28 mouse cellular contexts compared by ENCODE assay signal in genomic region chr8:99190643-99191042, GRCm38 (mm10).
"Had no signal": no experiment of that assay in that cellular context is flagged by ENCODE, and none has a peak within 500 bp of the region (broad histone marks: within the 10 kb centered on the region; RNA-seq: fewer than 3 reads in every experiment).

No protein-coding gene starts in this region.

- H3K4me1 ChIP-seq: limb, embryonic 10.5 days; limb, embryonic 12.5 days; limb, embryonic 13.5 days; limb, embryonic 15.5 days; liver, embryonic 12.5 days; liver, embryonic 13.5 days; liver, embryonic 15.5 days; lung, embryonic 15.5 days; megakaryocyte, embryonic 14.5 days; midbrain, embryonic 10.5 days; midbrain, embryonic 12.5 days; midbrain, embryonic 13.5 days; midbrain, embryonic 15.5 days; neural tube, embryonic 12.5 days had no signal

- H3K4me3 ChIP-seq: limb, embryonic 10.5 days; limb, embryonic 12.5 days; limb, embryonic 13.5 days; limb, embryonic 15.5 days; liver, embryonic 12.5 days; liver, embryonic 13.5 days; liver, embryonic 15.5 days; lung, embryonic 15.5 days; megakaryocyte, embryonic 14.5 days; midbrain, embryonic 10.5 days; midbrain, embryonic 12.5 days; midbrain, embryonic 13.5 days; midbrain, embryonic 15.5 days; myocyte; neural tube, embryonic 12.5 days had no signal

- H3K27ac ChIP-seq: limb, embryonic 10.5 days; limb, embryonic 12.5 days; limb, embryonic 13.5 days; limb, embryonic 15.5 days; liver, embryonic 12.5 days; liver, embryonic 13.5 days; liver, embryonic 14.5 days; liver, embryonic 15.5 days; lung, embryonic 15.5 days; macrophage; midbrain, embryonic 10.5 days; midbrain, embryonic 12.5 days; midbrain, embryonic 13.5 days; midbrain, embryonic 15.5 days; neural tube, embryonic 12.5 days had no signal

- H3K36me3 ChIP-seq: limb, embryonic 10.5 days; limb, embryonic 12.5 days; limb, embryonic 13.5 days; limb, embryonic 15.5 days; liver, embryonic 12.5 days; liver, embryonic 13.5 days; liver, embryonic 15.5 days; lung, embryonic 15.5 days; midbrain, embryonic 10.5 days; midbrain, embryonic 12.5 days; midbrain, embryonic 15.5 days; neural tube, embryonic 12.5 days had no signal

- H3K9me3 ChIP-seq: limb, embryonic 10.5 days; limb, embryonic 12.5 days; limb, embryonic 13.5 days; limb, embryonic 15.5 days; liver, embryonic 12.5 days; liver, embryonic 13.5 days; liver, embryonic 15.5 days; lung, embryonic 15.5 days; midbrain, embryonic 10.5 days; midbrain, embryonic 12.5 days; midbrain, embryonic 13.5 days; midbrain, embryonic 15.5 days; neural tube, embryonic 12.5 days had no signal

- H3K9ac ChIP-seq: limb, embryonic 12.5 days; limb, embryonic 13.5 days; limb, embryonic 15.5 days; liver, embryonic 12.5 days; liver, embryonic 13.5 days; liver, embryonic 14.5 days; liver, embryonic 15.5 days; liver, postnatal 0 days; lung, embryonic 14.5 days; lung, embryonic 15.5 days; midbrain, embryonic 12.5 days; midbrain, embryonic 13.5 days; midbrain, embryonic 15.5 days; neural tube, embryonic 12.5 days had no signal

- H3K27me3 ChIP-seq: limb, embryonic 12.5 days; limb, embryonic 13.5 days; limb, embryonic 15.5 days; liver, embryonic 12.5 days; liver, embryonic 13.5 days; liver, embryonic 15.5 days; lung, embryonic 15.5 days; megakaryocyte, embryonic 14.5 days; midbrain, embryonic 12.5 days; midbrain, embryonic 13.5 days; midbrain, embryonic 15.5 days; neural tube, embryonic 12.5 days had no signal

- DNase-seq: left cerebral cortex, postnatal 4 days; liver; liver, embryonic 13.5 days; liver, postnatal 0 days; lung, adult 18-20 months; lung, adult 2 months; lung, embryonic 14.5 days; lung, postnatal 10 days; lung, postnatal 14 days; lung, postnatal 36 days; lung, postnatal 4 days; midbrain, embryonic 14.5 days had no signal
